Mouse (Mus musculus): ENCODE measurements around the gene Iqschfp.
A peak's percentile ranks its signal among the peaks of the same experiment; 100 is the strongest.

Iqschfp gene

DNA sequence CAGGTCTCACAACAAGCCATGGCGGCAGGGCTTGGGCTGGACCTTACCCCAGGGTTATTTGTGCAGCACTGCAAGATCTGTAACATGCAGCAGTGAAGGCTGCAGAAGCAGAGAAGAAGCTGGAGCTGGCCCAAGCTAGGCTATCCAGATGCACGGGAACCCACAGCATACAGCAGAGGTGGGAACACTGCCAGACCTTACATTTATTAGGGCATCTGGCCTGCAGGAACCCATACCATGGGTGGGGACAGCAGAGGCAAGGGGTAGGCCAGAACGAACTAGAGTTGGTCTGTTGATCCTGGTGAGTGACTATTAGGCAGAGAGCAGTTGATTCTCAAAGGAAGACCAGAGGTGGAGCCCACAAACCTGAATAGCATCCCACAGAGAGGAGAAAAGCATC is 351.2 kb downstream of the Iqschfp start:
- no peak for DNase-seq

DNA sequence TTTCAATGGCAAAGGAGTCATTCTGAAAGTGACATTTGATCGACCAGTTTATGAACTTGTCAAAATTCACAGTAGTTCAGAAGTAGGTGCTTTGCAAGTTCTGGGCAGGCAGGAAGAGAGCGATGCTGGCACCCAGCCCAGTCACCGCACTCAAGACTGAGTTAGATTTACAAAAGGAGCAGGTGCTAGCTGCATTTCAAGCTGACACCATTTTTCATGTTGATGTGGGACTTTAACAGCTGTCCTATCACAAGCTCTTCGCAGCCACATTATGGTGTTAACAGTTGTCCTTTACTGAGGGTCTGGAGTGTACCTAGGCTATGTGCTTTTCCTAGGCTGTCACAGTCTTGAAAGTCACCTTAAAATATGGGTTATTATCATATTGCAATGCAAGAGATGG is 354.1 kb downstream of the Iqschfp start:
- DNase-seq = no peak

DNA sequence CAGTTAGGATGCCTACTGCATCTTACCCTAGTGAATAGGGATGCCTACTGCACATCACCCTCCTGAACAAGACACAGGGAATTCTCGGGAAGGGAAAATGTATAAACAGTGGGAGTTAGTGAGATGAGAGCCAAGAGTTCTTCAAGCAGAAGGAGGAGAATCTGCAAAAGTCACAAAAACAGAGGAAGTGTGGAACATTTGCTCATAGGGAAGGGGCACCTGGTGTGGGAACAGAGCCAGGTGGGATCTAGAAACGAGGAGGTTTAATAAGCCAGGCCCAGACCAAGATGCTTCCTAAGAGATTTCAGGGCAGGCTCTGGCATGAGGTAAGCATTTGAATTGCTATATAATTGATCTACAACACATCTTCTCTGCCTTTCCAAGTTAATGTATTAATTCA is 358.6 kb downstream of the Iqschfp start:
- no peak for DNase-seq

DNA sequence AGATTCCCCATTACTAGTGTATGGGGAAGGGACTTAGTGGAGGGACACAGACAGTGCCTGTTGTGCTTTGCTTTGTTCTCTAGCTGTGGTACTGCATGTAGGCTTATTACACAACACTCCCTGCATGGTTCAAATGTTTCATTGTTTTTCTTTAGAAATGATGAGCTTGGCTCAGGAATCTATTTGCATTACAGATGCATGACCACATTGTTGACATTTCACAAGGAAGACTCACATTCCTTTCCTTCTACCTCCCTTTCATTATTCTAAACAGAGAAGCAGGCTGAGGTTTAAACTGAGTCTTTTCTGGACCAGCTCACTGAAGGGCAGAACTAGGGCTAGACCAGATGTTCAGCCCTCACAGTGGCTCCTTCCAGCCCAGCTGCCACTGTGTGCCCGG is 360.3 kb downstream of the Iqschfp start:
- no peak for DNase-seq

DNA sequence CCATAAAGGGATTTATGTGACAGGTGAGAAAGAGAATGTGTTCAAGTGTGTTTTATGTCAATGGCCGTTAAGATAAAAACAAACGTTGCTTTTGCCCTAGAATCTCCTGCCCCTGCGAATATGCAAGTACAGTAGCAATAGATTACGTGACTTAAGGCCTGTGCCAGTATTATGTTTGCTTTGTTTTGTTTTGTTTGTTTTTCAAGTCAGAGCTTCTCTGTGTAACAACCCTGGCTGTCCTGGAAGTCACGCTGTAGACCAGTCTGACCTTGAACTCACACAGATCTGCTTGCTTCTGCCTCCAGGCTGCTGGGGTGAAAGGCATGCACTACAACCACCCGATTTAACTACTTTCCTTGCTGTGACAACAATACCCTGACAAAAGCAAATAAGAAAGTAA is 370.3 kb downstream of the Iqschfp start:
- DNase-seq = no peak

DNA sequence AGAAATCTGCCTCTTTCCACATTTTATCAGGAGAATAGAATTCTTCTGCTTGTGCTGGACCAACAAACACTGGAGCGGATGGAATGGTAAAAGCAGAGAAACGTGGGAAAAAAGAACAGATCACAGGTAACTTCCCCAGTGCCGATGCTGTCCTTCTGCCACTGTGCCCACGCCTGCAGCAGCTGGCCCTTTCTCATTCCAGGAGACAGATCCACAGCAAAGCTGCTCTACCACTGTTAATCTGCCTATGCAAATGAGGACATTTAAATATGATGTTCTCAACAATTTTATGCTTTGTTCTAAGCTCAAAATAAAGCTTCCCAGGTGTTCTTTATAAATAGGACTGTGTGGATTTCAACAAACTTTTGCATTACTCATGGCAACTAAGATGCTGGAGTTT is 375.9 kb downstream of the Iqschfp start:
- DNase-seq = no peak

DNA sequence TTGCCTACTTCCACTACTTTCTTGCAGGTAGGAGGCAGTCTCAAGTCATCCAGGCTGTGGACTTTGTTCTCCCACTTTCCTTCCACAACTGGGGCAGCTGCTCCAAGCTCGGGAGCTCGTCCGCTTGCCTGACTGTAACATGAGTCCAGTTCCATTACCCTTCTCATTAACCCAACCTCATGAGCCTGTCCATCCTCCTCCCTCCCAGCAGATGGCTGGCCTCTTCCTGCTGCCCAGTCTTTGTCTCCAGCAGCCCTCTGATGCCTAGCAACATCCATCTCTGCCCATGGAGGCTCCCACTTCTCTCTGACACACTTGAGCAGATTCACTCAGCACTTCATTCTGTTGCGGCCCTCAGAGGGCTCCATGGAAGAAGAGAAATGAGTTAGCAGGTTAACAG is 377.2 kb downstream of the Iqschfp start:
- no peak for DNase-seq

DNA sequence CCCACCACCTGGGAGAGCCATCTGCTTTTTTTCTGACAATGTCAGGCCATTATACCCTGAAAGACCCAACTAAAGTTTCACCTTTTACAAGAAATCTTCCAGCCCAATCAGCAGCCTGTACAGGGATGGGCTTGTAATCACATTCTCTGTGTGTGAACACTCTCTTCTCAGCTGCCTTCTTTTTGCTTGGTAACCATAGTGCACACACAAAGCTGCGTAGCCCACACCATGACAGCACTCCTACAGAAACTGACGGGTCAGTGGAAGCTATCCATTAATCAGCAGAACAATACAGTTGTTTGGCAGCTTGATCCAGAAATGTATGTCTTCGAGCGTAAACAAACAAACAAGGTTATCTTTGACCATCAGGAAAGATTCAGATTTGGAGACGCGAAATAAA is 378.2 kb downstream of the Iqschfp start:
- DNase-seq = no peak

DNA sequence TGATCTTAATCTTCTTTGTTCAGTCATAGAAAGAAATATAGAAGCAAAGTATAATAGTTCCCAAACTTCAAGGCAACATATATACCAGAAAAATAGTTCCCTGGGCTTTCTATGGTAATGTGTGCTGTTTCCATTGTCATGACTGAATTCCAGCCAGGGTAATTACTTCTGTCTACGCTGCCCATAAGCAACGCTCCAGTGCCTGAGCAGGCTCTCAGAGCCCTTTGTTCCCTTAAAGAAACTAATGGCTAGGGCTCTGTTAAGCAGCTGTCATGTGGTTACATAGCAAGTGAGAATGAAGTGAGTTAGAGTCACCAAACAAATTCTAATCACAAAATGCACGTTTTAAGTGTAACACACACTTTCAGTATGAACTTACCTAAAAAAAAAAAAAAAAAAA is 379.4 kb downstream of the Iqschfp start:
- no peak for DNase-seq

DNA sequence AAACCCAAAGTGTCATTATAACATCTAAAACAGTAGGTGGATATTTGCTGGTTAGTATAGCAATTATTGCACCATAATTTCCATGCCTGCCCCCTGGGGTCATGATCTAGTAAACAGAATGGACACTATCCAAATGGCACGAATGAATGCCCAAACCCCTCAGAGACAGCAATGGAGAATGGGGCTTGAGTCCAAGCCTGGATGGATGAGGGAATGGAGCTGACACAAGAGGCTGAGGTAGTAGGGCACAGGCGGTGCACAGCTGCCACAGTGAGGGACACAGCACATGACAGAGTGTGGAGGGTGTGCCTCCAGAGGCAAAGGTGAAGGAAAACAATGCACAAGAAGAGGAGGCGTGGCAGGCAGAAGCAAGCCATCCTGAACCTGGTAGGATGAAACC is 379.8 kb downstream of the Iqschfp start:
- no peak for DNase-seq

DNA sequence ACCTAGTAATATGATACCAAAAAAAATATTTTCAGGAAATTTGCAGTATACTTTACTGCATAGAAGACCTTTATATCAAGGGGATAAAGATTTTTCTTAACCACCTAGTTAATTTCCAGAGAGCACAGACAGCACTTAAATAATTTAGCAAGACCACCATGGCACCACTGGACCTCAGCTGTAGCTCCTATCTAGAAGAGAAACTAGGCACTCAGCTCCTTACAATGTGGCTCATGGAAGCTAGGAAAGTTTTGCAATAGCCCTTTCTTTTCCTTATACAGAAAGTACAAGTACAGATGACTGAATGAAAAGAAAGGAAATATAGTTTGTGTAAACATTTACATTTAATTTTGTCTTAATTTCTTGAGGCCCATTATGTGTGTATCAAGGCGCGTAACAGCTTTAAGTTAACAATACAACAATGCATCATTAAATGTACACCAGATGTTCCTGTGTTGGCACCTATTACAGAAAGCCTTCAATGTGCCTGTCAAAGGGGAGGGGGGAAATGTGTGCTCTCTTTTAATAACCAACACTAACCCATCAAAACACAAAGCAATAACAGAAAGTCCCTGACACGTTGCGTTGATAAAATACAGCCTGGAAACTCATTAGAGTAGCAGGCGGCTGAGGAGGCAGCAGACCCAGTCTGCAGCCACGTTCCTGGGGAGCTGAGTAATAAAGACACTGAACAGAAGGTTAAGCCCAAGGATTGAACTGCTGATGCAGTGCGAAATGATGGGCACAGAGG is 391.0 kb downstream of the Iqschfp start:
- no peak for DNase-seq

DNA sequence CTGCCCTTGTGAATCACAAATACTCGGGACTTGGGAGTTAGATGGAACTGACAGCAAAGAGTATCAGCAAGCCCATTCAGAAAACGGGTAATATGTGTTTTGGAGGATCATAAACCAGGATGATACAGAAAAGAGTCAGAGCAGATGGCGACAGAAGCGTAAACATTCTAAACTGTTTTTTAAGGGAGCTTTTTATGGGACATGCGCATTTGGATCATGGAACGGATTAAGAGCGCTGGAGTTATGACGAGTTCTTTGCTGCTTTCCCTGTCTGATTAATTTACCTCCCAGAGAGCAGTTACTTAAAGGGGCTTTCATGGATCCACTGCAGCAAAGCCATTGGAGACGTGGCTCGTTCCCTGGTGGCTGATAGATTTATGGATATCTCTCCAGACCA is 391.6 kb downstream of the Iqschfp start:
- DNase-seq = no peak

DNA sequence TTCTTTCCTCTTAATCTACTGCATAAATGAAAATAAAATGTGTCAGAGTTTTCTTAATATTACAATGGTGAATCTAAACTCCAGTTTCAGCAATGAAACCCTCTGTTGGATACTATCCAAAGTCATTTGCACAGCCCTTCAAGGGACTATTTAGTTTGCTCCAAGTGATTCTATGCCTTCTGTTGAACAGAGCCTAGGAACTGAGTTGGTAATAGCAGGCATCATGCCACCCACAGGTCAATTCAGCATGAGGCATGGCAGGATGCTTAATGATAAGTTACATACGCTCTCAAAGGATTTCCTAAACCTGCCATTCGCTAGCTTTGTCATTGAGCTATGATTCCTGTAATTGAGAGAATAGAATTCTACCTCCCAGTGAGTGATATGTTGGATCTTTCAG is 392.5 kb downstream of the Iqschfp start:
- no peak for DNase-seq

DNA sequence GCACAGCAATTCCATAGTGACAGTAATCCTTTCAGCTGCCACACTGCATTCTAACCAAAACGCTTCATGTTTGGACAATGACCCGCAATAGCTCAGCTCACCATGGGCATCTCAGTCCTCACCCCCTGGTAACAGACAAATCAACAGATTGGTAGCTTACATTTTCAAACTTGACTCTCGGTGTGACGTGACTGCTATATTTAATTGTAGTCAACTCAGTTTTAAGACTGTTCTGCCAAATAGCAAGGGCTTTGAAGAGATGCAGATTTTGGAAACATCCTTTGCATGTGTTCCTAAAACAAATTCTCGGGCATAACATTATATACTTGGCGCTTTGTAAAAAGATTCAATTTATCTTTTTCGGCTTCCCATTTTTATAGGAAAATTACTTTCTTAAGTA is 404.7 kb downstream of the Iqschfp start:
- no peak for DNase-seq

DNA sequence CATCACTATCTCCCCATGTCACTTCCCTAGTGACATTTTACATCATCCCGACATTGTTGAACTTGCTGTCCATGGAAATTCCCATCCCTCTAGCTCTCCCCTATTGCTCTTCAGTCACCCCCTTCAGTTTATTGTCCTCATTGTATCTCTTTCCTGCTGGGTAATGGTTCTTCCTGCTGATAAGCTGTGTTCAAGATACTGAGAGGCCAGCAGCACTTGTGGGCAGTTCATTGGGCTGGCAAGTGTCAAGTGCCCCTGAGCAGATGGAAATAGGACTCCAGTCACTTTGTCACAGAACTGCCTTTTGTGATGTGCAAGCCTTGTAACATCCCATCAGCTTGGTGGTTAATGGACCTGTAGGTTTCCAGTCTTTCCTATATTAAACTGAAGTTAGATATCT is 413.6 kb downstream of the Iqschfp start:
- DNase-seq = no peak

DNA sequence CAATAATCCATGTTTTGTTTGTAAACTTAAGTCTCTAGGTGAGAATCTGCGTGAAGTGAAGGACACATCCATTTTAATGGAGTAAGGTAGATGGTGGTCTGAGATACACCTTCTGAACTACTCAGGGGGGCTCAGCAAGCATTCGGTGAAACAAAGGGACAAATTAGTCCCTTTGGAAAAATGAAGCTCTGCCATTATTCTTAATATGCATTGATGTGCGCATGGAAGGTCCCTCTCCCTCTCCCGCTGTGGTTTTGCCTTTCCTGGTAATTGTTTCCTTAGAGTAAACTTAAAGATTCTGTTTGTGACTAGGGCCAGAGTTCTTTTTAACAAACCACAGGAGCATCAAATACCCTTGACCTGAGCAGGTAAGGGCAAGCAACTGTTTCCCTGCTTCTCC is 414.7 kb downstream of the Iqschfp start:
- no peak for DNase-seq

DNA sequence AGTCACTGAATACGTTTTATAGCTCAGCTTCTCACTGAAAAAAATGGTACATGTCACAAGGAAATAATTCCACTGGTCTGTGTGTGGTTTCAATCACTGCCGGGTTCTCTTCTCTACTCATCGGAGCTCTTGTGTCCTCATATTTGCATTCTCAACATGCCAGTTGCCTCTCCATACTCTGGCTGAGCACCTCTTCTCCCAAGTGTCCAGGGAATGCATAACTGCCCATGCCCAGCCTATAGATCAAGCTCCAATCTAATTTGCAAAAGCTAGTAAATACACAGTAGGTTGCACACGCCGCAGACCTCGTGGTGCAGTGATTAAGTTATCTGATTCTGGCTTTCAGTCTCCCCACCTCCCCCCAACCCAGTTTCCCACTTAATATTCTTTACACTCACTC is 433.5 kb downstream of the Iqschfp start:
- no peak for DNase-seq

DNA sequence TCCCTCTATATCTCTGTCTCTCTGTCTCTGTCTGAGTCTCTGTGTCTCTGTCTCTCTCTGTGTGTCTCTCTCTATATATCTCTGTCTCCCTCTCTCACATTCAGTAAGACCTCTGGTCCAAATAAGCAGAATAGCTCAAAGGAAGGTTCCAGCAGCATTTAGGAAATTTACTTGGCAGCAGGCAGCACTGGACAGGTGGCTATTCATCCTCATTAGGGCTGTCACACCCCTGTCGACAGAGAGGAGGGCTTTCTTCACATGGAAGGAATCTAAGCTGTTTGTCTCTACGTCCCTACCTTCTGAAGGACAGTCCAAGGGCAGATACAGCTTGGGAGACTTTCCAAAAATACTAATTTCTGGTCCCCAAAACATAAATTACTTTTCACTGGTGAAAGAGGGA is 440.5 kb downstream of the Iqschfp start:
- peak; percentile 1 for DNase-seq

DNA sequence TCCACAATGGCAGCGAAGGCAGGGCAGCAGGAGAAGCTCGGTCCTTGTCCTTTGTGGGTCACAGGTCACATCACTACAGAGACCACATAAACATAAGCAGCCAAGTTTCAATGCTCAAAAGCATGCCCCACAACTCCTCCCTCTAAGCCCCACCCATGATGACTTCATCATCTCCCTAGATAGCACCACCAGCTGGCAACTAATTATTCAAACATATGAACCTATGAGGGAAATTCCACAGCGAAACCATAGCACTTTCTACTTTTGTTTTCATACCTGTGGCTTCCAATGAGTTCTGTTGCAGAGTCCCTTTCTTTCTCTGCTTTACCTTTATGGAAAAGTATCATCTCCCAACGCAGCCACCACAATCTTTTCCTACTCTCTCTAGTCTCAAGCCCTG is 443.5 kb downstream of the Iqschfp start:
- DNase-seq = no peak

DNA sequence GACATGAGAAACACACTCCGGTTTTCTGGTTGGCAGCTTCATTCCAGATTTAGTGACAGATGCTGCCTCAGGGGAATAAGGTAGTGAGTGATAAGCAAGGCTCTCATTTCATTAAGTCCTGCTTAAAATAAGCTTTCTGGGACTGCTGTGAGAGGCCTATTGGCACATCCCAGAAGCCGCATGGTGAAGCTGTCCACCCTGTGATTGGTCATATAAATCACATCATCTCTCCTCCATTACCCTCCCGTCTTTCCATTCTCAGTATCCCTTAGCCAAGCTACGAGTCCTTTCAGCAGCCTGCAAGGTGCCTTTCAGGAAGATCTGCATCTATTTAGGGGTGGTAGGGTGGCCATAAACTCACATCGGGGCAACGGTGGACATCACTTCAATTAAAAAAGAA is 458.6 kb downstream of the Iqschfp start:
- no peak for DNase-seq

DNA sequence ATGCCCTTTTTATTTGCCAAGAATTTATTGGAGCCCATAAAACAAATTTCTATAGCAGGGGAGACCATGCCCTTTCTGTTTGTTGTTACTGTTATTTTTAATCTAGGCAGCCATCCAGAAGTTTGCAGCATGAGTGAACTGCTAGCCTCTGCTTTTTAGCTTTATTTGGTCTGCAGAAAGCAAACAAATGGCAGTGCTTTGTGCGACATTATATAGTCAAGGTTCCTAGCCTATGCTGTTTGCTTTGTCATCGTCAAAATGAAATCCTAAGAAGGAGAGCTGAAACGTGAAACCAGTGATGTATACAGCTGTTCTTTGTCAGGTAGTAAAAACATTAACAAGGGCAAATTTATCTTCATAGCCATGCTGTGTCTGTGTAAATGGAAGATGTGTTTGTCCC is 459.4 kb downstream of the Iqschfp start:
- DNase-seq = no peak

DNA sequence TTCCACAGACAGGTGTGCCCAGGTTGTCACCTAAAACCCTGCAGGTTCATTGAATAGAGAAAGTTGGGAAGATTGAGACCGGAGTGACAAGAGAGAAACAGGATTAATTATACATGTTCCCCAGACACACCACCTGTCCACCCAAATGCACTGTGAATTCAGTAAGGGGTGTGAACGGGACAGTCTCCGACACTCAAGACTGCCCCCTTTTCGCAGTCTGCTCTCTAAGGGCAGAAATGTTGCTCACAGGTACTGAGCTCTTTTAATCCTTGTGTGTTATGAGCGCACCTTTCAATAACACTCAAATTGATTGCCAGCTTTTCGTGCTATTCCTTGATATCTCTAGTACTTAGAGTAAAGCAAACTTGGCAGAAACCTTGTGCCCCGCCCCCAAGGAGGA is 460.9 kb downstream of the Iqschfp start:
- no peak for DNase-seq

DNA sequence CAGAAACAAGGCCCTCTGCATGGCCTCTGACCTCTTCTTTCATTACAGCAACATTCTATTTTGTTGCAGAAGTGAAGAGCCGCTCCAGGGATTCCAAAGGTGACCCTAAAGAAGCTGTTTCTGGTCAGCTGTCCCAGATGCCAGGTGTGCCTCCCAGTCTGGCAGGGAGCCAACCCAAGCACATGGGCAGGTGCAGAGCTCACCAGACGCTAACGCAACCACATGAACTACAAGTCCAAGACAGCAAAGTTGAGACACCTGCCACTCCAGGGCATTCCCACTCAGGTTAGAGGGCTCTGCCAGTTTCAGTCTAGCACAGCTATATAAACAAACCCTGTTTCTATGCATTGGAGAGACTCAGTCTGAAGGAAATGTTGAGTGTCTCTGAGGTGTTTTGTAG is 461.5 kb downstream of the Iqschfp start:
- no peak for DNase-seq

DNA sequence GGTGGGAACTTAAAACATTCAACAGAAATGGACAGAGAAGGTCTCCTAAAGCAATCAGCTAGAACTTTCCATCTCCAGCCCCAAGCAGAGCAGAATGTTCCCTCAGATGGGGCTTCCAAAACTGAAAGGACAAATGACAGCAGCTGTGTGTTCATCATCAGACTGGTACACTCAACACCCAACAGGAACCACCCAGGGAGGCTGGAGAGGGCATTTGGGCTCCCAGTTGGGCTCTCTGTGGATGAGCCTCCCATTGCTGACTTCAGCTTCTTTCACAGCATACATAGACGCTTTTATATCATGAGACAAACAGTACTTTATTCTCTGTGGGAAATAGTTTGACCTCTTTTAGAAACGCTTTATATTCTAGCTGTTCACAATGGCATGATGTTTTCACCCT is 464.5 kb downstream of the Iqschfp start:
- no peak for DNase-seq

DNA sequence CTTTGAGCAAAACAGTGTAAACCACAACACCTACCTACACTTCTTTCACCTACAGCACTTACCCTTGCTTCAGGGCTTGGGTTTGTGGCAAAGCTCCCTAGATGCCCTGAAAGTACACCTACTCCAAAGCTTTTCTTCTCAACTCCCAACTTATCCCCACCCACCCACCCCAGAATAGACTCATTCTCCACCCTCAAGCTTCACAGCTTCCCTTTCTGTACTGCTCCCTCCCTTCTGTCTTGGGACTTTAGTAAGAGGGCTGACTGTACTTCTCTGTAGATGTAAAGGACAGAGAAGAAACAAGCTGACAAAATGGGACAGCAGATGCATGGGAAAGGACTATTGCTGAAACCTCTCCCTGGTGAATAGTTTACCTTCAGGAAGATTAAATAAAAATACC is 476.0 kb downstream of the Iqschfp start:
- DNase-seq = no peak

DNA sequence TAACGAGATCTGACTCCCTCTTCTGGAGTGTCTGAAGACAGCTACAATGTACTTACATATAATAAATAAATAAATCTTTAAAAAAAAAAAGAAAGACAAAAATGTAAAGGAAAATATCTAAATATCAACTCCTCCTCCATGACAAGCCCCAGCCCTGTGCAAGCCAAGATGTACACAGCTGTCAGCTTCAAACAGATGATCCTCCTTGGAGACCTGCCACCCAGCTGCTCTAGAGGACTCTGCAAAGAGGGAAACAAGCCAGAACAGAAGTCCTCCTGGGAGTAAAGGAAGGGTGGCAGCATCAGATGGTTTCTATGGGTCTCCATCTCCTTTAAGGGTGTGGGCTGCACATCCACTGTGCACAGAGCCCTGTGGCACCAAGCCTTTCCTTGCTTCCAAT is 480.9 kb downstream of the Iqschfp start:
- no peak for DNase-seq

Data from cerebellum, adult 8-10 months (tissue).